Mouse (Mus musculus) skeletal muscle tissue, adult 2 months (tissue): Measurements from ENCODE around the gene Cadm2.

ENCODE experiments used
- DNase-seq: peaks from one replicate; pipeline ENCODE4 v3.0.0-alpha.2; 2012; ENCODE audit warnings: low read depth, low spot score

Cadm2 gene

GRCm38 (mm10) chr16:66731212-66731611 lies 889.5 kb downstream of the Cadm2 start:
- no peak for DNase-seq

GRCm38 (mm10) chr16:66706476-66706875 lies 914.2 kb downstream of the Cadm2 start:
- DNase-seq: no peak

- DNase-seq: no peak
These were observed 925.9 kb downstream of the Cadm2 start for GRCm38 (mm10) chr16:66694783-66695182.

GRCm38 (mm10) chr16:66677241-66677640 lies 943.5 kb downstream of the Cadm2 start:
- DNase-seq: no peak

GRCm38 (mm10) chr16:66651013-66651362 lies 969.7 kb downstream of the Cadm2 start:
- no peak for DNase-seq

- DNase-seq: no peak
These were observed 970.2 kb downstream of the Cadm2 start for GRCm38 (mm10) chr16:66650348-66651012.

GRCm38 (mm10) chr16:66647798-66648197 lies 972.9 kb downstream of the Cadm2 start:
- no peak for DNase-seq

- DNase-seq: no peak
These were observed 977.1 kb downstream of the Cadm2 start for GRCm38 (mm10) chr16:66643606-66644005.

- no peak for DNase-seq
These were observed 993.2 kb downstream of the Cadm2 start for GRCm38 (mm10) chr16:66627527-66627926.

- no peak for DNase-seq
These were observed 998.3 kb downstream of the Cadm2 start for GRCm38 (mm10) chr16:66622423-66622822.

- no peak for DNase-seq
These were observed 1008.1 kb downstream of the Cadm2 start for GRCm38 (mm10) chr16:66612624-66613023.
